9 mouse cellular contexts compared by ENCODE assay signal in the genomic region with DNA sequence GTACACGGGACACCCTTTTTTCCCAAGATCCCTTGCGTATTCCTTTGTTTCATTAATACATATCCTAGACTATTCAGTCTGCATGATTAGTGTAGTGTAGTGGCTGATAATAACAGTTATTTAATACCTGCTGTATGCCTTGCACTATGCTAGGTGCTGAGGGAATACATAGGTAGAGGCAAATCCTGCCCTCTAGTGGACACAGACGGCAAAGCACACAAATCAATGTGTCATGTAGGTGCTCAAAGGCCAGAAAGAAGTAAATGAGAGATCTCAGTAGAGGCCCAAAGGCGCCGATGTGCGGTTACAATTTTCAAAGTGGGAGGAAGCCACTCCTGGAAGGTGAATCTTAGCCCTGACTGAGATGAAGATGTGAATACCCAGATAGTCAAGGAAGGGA. TPM values are rescaled to one million over a fixed set of nuclear protein-coding genes. Genes with fewer than 3 reads are reported as not detected.
DNase-seq lines count a peak whose midpoint lies in the region; ATAC-seq lines count a peak whose summit lies in the region.
"Had no signal": no experiment of that assay in that cellular context is flagged by ENCODE, and none has a peak within 500 bp of the region (broad histone marks: within the 10 kb centered on the region; RNA-seq: fewer than 3 reads in every experiment).

No protein-coding gene starts in this region.

- no peaks in the 10 kb centered on the region for H3K9me3 ChIP-seq in embryonic facial prominence, embryonic 11.5 days (replicated peaks; ENCODE audit: control insufficient read depth, low read length)
- H3K9me3 ChIP-seq: stomach, embryonic 15.5 days had no signal

- no peak overlapping the region for H3K27ac ChIP-seq in embryonic facial prominence, embryonic 11.5 days (replicated peaks; ENCODE audit: low read depth, low read length)
- H3K27ac ChIP-seq: stomach, embryonic 15.5 days had no signal

- no peaks in the 10 kb centered on the region for H3K27me3 ChIP-seq in embryonic facial prominence, embryonic 11.5 days (ENCODE audit: control insufficient read depth, insufficient read depth, low read length)
- H3K27me3 ChIP-seq: stomach, embryonic 15.5 days had no signal

- H3K4me1 ChIP-seq in embryonic facial prominence, embryonic 11.5 days (ENCODE audit: control insufficient read depth, insufficient read depth, low read length): no peaks in the 10 kb centered on the region
- H3K4me1 ChIP-seq: stomach, embryonic 15.5 days had no signal

- no peak overlapping the region for H3K4me3 ChIP-seq in embryonic facial prominence, embryonic 11.5 days (ENCODE audit: low read depth, low read length)
- H3K4me3 ChIP-seq: stomach, embryonic 15.5 days had no signal

- H3K36me3 ChIP-seq in embryonic facial prominence, embryonic 11.5 days (replicated peaks; ENCODE audit: control insufficient read depth, insufficient read depth, low read depth, low read length): no peaks in the 10 kb centered on the region
- H3K36me3 ChIP-seq: stomach, embryonic 15.5 days had no signal

- DNase-seq in frontal cortex, postnatal 10 days (ENCODE audit: low spot score in 2 of 2): no peak
- DNase-seq in 416B (ENCODE audit: low read depth): peak; percentile 53
- peak; percentile 26 to 43 for DNase-seq in adrenal gland, adult 18-20 months (ENCODE audit: low spot score in 2 of 2)
- DNase-seq in embryonic facial prominence, embryonic 11.5 days (ENCODE audit: low spot score): peak; percentile 72
- peak; percentile 65 to 80 for DNase-seq in kidney, postnatal 36 days
- DNase-seq in thymus, postnatal 0 days (ENCODE audit: low spot score): peak; percentile 71

- no peak overlapping the region for H3K4me2 ChIP-seq in embryonic facial prominence, embryonic 11.5 days (ENCODE audit: low read depth, low read length)
- H3K4me2 ChIP-seq: stomach, embryonic 15.5 days had no signal

- 66% methylated on average over 6 of the region's 6 CpGs for WGBS in embryonic facial prominence, embryonic 11.5 days

- ATAC-seq in frontal cortex, adult (ENCODE audit: low TSS enrichment): peak; percentile 78
- no peak for ATAC-seq in embryonic facial prominence, embryonic 11.5 days (replicated peaks; ENCODE audit: insufficient number of reproducible peaks, low FRiP score, low TSS enrichment, low read depth)
- peak; percentile 82 for ATAC-seq in megakaryocyte-erythroid progenitor cell, adult 5-6 weeks (replicated peaks; ENCODE audit: low FRiP score, low TSS enrichment, poor library complexity, severe bottlenecking)

- H3K9ac ChIP-seq in embryonic facial prominence, embryonic 11.5 days (replicated peaks; ENCODE audit: low read length): no peak overlapping the region
- H3K9ac ChIP-seq: stomach, embryonic 15.5 days had no signal

RNA-seq across cellular contexts. Expression of a gene that starts 34.3 kb away (rescaled TPM):
- not detected for total RNA-seq in adrenal gland, adult 18-20 months (2021)
- polyA plus RNA-seq in embryonic facial prominence, embryonic 11.5 days (2014; fragmentation: Nextera tagmentation; extraction: Ambion mirVana): 0.50 and 0.75 TPM in 2 replicates
- total RNA-seq in megakaryocyte-erythroid progenitor cell, adult 5-6 weeks (2014; fragmentation: Nextera tagmentation): not detected in 2 replicates
- not detected in 2 replicates for total RNA-seq in megakaryocyte-erythroid progenitor cell, adult 5-6 weeks (2017)
- polyA plus RNA-seq in thymus, postnatal 0 days (2015; fragmentation: Nextera tagmentation; extraction: Ambion mirVana): 0.09 and 0.23 TPM in 2 replicates

RNA-seq across cellular contexts. Expression of a gene that starts 39.2 kb away (rescaled TPM):
- total RNA-seq in adrenal gland, adult 18-20 months (2021): 100 to 1,000 TPM; 404 to 406 TPM
- 116 and 127 TPM in 2 replicates for polyA plus RNA-seq in embryonic facial prominence, embryonic 11.5 days (2014; fragmentation: Nextera tagmentation; extraction: Ambion mirVana)
- total RNA-seq in megakaryocyte-erythroid progenitor cell, adult 5-6 weeks (2014; fragmentation: Nextera tagmentation): 79.6 and 84.5 TPM in 2 replicates
- total RNA-seq in megakaryocyte-erythroid progenitor cell, adult 5-6 weeks (2017): 45.0 and 46.0 TPM in 2 replicates
- 43.5 and 58.9 TPM in 2 replicates for polyA plus RNA-seq in thymus, postnatal 0 days (2015; fragmentation: Nextera tagmentation; extraction: Ambion mirVana)

Comparison
In these comparisons a context has a peak if more than half of its experiments do, and no peak if none do; other contexts are left out.
1. DNase-seq: peak in 416B (single experiment), adrenal gland, adult 18-20 months (2 of 2), embryonic facial prominence, embryonic 11.5 days (single experiment), kidney, postnatal 36 days (2 of 2) and thymus, postnatal 0 days (single experiment); none in frontal cortex, postnatal 10 days (0 of 2).
2. RNA of a gene that starts 39.2 kb away (total RNA-seq): 404 to 406 TPM in adrenal gland, adult 18-20 months; 45.0 to 84.5 TPM in megakaryocyte-erythroid progenitor cell, adult 5-6 weeks; every median in the first group is over 4 times any median in the second.